Mouse (Mus musculus) midbrain, embryonic 16.5 days (tissue): Measurements from ENCODE around the gene Znhit2. TPM values are rescaled to one million over a fixed set of nuclear protein-coding genes. Genes with fewer than 3 reads are reported as not detected.
"Not testable (repeated sequence)": the region's sequence is repeated elsewhere in the genome, so short reads cannot be mapped to it uniquely, and the experiment has no call there.

Source experiments
- ATAC-seq: fragments of 200-750 bp; cut with Nextera tagmentation; 2 replicates; pipeline ENCODE4 v1.8.0; 2017; ENCODE audit warnings: moderate TSS enrichment
- H3K27ac ChIP-seq: fragments of 300-500 bp; sonication (generic); 2 replicates; pipeline ENCODE4 v1.5.1; 2014; ENCODE audit warnings: mild to moderate bottlenecking, low read length, mixed read lengths
- H3K27me3 ChIP-seq: fragments of 300-500 bp; sonication (generic); 2 replicates; pipeline ENCODE4 v1.6.1; 2014; ENCODE audit warnings: low read depth, low read length, mixed read lengths; ENCODE audit not compliant: control insufficient read depth, insufficient read depth
- H3K36me3 ChIP-seq: fragments of 300-500 bp; sonication (generic); 2 replicates; pipeline ENCODE4 v1.6.1; 2014; ENCODE audit warnings: mild to moderate bottlenecking, low read length, moderate library complexity, mixed read lengths; ENCODE audit not compliant: control insufficient read depth, insufficient read depth
- H3K4me1 ChIP-seq: fragments of 300-500 bp; sonication (generic); 2 replicates; pipeline ENCODE4 v1.6.1; 2014; ENCODE audit warnings: mild to moderate bottlenecking, low read length, mixed read lengths; ENCODE audit not compliant: control insufficient read depth, insufficient read depth
- H3K4me2 ChIP-seq: fragments of 300-500 bp; sonication (generic); 2 replicates; pipeline ENCODE4 v1.6.1; 2014; ENCODE audit warnings: mild to moderate bottlenecking, low read length, mixed read lengths
- H3K4me3 ChIP-seq: fragments of 300-500 bp; sonication (generic); 2 replicates; pipeline ENCODE4 v1.5.1; 2014; ENCODE audit warnings: low read depth, mild to moderate bottlenecking, low read length, moderate library complexity, mixed read lengths
- H3K9ac ChIP-seq: fragments of 300-500 bp; sonication (generic); 2 replicates; pipeline ENCODE4 v1.6.1; 2014; ENCODE audit warnings: low read depth, low read length, mixed read lengths
- H3K9me3 ChIP-seq: fragments of 300-500 bp; sonication (generic); replicated peaks from 2 replicates; pipeline ENCODE4 v1.6.1; 2014; ENCODE audit warnings: mild to moderate bottlenecking, low read length, mixed read lengths; ENCODE audit not compliant: control insufficient read depth, poor library complexity, severe bottlenecking
- WGBS: fragments of 180-500 bp; shearing (Covaris S2); extraction: QIAGEN DNeasy Blood & Tissue Kit; methylation state at CpG from one replicate; pipeline ENCODE4 v1.1.7; 2014; 5-methylcytosine and 5-hydroxymethylcytosine counted together
- polyA plus RNA-seq: library from polyadenylated mRNA; unstranded; fragments of >200 nt; fragmentation: Nextera tagmentation; extraction: Ambion mirVana; gene quantifications from 2 replicates; pipeline ENCODE4 v1.2.1, GENCODE M21; 2015

The Znhit2 gene
- polyA plus RNA-seq, 1 experiment from 2014 or later = 30.2 TPM

DNA sequence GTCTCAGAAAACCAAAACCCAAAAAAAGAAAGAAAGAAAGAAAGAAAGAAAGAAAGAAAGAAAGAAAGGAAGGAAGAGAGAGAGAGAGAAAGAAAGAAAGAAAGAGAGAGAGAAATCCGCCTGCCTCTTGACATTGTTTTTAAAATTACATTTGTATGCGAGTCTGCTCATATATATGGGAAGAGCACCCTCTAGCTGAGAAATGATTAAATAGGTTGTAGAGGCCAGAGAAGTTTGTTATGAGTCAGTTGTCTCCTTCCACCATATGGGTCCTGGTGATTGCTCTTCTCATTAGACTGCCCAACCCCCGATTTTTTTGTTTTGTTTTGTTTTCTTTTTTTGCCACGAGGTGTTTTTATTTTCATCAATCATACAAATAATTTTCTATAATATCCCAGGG, 16.9 kb upstream of the Znhit2 start:
- H3K4me3 ChIP-seq, H3K36me3 ChIP-seq, H3K9ac ChIP-seq, H3K27me3 ChIP-seq, H3K4me2 ChIP-seq, H3K27ac ChIP-seq, ATAC-seq, H3K9me3 ChIP-seq: not testable (repeated sequence)
- peaks cover 20% of the 10 kb centered on the region for H3K4me1 ChIP-seq
- WGBS = 63% methylated on average over 4 of the region's 4 CpGs

DNA sequence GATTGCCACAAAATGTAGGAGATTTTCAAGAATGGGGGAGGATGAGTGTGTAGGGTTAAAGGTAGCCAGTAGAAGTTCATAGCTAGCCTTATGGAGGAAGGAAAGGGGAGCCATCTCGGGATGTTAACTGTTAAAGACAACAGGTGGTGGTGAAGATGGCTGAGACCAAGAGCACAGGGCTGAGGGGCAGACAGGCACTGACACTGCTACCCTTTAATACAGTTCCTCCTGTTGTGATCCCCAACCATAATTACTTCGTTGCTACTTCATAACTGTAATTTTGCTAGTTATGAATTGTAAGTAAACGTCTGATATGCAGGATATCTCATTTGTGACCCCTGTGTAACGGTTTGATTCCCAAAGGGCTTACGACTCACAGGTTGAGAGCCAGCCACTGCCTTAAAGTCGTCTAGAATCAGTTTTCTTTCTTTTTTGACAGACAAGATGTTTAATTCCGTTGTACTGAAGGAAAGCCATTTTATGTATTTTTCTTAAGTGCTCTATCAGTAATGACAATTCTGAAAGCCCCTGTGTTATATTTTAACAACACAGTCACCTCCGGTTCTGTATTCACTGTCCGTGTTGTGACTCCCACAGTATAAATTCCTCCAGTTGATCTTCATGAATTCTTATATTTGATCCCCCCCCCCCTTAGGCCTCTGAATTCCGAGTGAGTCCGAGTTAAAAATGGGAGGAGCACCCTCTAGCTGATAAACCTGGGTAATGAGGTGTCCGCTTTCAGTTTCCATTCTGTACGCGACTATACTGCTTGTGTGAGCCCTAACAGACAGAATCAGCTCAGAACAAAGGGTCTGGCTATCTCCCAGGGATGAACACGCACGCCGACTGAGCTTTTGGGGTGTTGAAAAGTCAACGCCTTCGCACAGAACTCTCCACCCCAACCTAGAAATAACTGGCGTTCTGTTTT, 15.4 kb upstream of the Znhit2 start:
- ATAC-seq = peak; percentile 44
- H3K36me3 ChIP-seq = peaks cover 23% of the 10 kb centered on the region
- no peaks in the 10 kb centered on the region for H3K9me3 ChIP-seq
- no peaks in the 10 kb centered on the region for H3K27me3 ChIP-seq
- peaks cover 20% of the 10 kb centered on the region for H3K4me1 ChIP-seq
- peak overlapping the region; percentile 81 for H3K9ac ChIP-seq
- WGBS = 19% methylated on average over 20 of the region's 20 CpGs
- peak overlapping the region; percentile 99 for H3K27ac ChIP-seq
- H3K4me3 ChIP-seq = peak overlapping the region; percentile 92
- H3K4me2 ChIP-seq = peak overlapping the region; percentile 94

DNA sequence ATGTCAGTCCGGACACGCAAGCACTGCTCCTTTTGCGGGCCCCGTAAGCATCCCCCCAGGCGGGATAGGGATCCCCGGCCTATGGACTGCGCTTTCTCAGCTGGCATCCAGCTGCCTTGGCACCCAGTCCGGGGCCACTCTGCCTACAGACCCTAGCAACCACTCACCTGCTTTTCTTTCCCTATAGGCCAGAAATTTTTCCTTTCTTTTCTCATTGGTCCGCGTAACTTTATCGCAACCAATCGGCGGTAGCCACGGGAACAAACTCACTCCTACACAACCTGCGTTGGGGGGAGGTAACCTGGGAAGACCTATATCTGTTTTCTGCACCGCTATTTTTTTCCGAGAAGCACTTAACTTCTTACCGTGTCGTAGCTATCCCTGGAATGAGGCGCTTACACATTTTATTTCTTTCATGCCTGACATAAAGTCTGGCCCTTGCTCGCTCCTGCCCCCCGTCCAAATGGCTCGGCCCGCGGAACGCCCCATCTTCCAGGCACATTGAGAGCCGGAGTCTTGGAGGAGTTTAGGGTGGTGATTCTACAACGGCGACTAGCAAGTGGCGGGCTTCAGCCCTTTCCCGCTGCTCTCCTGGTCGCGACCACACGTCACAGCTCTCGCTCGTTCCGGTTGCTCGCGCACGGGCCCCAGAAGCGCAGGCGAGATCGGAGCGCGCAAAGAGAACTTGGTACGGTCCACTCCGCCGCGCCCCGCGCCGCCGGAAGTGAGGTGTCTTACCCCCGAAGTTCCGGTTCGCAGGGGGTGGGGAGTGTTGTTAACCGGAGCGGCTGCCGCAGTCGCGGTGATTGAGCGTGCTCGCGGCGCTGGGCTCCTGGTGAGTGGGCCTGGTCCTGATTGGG, 14.5 kb upstream of the Znhit2 start, which contains the start of gene Syvn1:
Syvn1 (plus strand) TSS at position 283 of the 860 bp plus-strand sequence.
- Histone ChIP-seq H3K9ac (peak within 1 kb of the TSS; percentile 81), H3K4me3 (peak within 1 kb of the TSS; percentile 92)
- under 1% methylated on average over 65 of the region's 65 CpGs for WGBS

DNA sequence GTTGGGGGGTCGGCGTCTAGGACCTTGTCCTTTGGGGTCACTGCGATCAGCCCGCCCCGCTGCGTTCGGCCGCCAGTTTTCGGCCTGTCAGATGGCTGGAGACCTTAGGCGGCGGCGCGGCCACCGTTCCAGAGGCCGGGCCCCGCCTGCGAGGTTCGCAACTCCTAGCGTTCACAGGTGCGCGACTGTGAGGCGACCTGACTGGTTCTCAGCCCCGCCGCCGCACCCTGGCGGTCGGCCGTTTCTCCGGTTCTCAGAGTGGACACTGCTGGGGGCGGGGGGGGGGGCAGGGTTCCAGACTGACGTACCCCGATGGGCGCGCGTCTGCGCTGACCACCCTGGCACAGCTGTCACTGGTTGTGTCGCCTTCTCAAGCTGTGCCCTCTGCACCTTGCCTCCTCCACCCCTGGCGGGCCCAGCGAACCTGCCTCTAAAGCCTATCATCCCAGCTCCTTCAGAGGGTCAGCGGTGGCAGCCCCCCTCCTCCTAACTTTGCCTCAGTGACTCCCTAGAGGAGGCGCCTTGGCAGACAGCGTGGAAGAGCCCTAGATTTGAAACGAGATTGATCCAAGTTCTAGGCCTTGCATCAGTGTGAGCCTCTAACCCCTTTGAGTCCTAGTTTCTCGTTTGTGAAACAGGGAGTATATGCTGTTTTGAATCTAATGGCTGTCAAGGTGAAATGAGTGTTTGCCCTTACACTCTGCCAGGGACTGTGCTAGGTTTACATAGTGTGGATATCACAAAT, 13.7 kb upstream of the Znhit2 start:
- 2% methylated on average over 38 of the region's 44 CpGs for WGBS
- Histone ChIP-seq H3K27ac (peak overlapping the region; percentile 99), H3K9me3 (no peaks in the 10 kb centered on the region), H3K27me3 (no peaks in the 10 kb centered on the region), H3K9ac (peak overlapping the region; percentile 81), H3K36me3 (peaks cover 34% of the 10 kb centered on the region), H3K4me1 (peaks cover 20% of the 10 kb centered on the region), H3K4me3 (peak overlapping the region; percentile 92), H3K4me2 (peak overlapping the region; percentile 94)
- ATAC-seq = peak; percentile 23

More for the DNA sequence above, 14.5 kb upstream of the Znhit2 start, which contains the start of gene Syvn1:
- H3K4me2 ChIP-seq = peak within 1 kb of the TSS; percentile 94
- peak; percentile 91 for ATAC-seq
- H3K27me3 ChIP-seq = no peaks in the 10 kb centered on the region
- peaks cover 20% of the 10 kb centered on the region for H3K4me1 ChIP-seq
- H3K36me3 ChIP-seq = peaks cover 29% of the 10 kb centered on the region
- H3K27ac ChIP-seq = peak within 1 kb of the TSS; percentile 99
- H3K9me3 ChIP-seq = no peaks in the 10 kb centered on the region

DNA sequence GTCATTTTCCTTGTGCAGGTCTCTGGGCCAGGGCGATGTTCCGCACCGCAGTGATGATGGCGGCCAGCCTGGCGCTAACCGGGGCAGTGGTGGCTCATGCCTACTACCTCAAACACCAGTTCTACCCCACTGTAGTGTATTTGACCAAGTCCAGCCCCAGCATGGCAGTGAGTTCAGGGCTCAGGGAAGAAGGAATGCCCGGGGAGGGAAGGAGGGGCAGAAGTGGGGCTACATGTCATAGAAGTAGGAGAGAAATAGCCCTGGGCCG, 13.2 kb upstream of the Znhit2 start:
- no peaks in the 10 kb centered on the region for H3K9me3 ChIP-seq
- H3K9ac ChIP-seq = peak overlapping the region; percentile 39
- no peak for ATAC-seq
- peaks cover 36% of the 10 kb centered on the region for H3K36me3 ChIP-seq
- H3K27ac ChIP-seq = no peak overlapping the region
- H3K4me1 ChIP-seq = peaks cover 20% of the 10 kb centered on the region
- H3K4me3 ChIP-seq = peak overlapping the region; percentile 92
- peak overlapping the region; percentile 94 for H3K4me2 ChIP-seq
- WGBS = 86% methylated on average over 8 of the region's 8 CpGs
- H3K27me3 ChIP-seq = no peaks in the 10 kb centered on the region

DNA sequence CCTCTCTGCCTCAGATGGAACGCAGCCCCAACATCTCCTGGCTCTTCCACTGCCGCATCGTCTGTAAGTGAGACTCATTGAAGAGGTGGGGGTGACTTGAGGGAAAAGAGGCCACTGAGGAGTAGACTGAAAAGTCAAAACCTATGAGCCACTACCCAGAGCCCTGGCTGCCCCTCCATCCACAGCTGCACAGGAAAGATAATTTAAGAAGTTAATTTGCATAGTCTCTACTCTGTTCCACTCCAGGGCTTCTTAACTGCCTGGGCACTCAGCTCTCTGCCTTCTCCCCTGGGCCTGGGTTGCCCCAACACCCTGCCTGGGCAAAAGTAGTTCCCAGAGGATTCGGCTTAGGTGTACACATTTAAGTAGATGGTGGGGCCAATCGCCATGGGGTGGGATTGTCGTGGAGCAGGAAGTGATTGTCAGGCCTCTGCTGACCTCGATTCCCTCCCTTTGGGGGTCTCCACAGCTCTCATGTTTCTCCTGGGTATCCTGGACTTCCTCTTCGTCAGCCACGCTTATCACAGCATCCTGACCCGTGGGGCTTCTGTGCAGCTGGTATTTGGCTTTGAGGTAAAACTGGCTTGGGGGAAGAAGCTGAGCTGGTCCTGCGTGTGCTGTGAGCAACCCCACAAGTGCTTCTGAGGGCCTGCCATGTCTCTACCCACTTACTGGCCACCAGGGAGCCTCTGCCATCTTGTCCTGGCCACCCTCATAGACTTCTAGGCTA, 12.1 kb upstream of the Znhit2 start:
- H3K4me3 ChIP-seq = no peak overlapping the region
- H3K27me3 ChIP-seq = no peaks in the 10 kb centered on the region
- 91% methylated on average over 11 of the region's 11 CpGs for WGBS
- no peaks in the 10 kb centered on the region for H3K9me3 ChIP-seq
- no peak overlapping the region for H3K9ac ChIP-seq
- peaks cover 20% of the 10 kb centered on the region for H3K4me1 ChIP-seq
- no peak overlapping the region for H3K27ac ChIP-seq
- peaks cover 45% of the 10 kb centered on the region for H3K36me3 ChIP-seq
- H3K4me2 ChIP-seq = no peak overlapping the region
- ATAC-seq = no peak

DNA sequence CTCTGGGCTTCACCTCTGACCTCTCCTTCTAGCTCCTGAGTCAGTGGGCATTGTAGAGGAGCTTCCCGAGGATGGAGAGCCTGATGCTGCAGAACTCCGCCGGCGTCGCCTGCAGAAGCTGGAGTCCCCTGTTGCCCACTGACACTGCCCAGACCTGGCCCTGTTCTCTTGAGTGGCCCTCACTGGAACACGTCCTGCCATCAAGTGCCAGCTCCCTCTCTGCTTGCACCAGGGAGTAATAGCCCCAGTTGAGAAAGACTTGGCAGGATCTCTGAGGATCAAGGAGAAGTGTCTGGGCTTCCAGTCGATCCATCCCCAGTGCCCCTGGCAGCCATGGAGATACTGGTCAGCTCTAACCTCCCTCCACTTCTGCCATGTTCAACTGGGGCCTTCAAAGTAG, 8.5 kb upstream of the Znhit2 start:
- no peak overlapping the region for H3K4me2 ChIP-seq
- peaks cover 52% of the 10 kb centered on the region for H3K36me3 ChIP-seq
- H3K9me3 ChIP-seq = no peaks in the 10 kb centered on the region
- no peak overlapping the region for H3K4me3 ChIP-seq
- H3K27ac ChIP-seq = no peak overlapping the region
- ATAC-seq = no peak
- H3K4me1 ChIP-seq = peaks cover 22% of the 10 kb centered on the region
- no peaks in the 10 kb centered on the region for H3K27me3 ChIP-seq
- no peak overlapping the region for H3K9ac ChIP-seq
- WGBS = 77% methylated on average over 7 of the region's 7 CpGs

DNA sequence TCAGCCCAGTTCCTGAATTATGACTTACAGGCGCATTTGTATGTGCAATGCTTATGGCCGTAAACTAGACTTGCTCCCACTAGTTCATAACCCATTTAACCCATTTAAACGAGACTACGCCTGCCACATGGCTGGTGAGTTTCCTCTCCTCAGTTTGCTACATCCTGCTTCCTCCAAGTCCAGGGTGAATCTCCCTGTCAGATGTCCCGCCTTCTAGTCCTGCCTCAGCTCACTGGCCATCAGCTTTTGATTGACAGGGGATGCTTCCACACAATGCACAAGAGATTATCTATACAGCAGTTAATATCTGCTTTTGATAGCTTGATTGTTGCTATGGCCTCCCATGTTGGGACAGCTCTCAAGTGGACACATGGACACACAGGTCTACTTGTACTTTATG, 6.7 kb upstream of the Znhit2 start:
- no peak overlapping the region for H3K9ac ChIP-seq
- peaks cover 42% of the 10 kb centered on the region for H3K36me3 ChIP-seq
- WGBS = 89% methylated on average over 5 of the region's 5 CpGs
- H3K9me3 ChIP-seq = no peaks in the 10 kb centered on the region
- H3K4me1 ChIP-seq = peaks cover 20% of the 10 kb centered on the region
- no peak overlapping the region for H3K4me3 ChIP-seq
- no peak overlapping the region for H3K4me2 ChIP-seq
- no peak overlapping the region for H3K27ac ChIP-seq
- ATAC-seq = no peak
- no peaks in the 10 kb centered on the region for H3K27me3 ChIP-seq
